Mouse (Mus musculus): ENCODE data around the gene Itgal.
A peak's percentile ranks its signal among the peaks of the same experiment; 100 is the strongest.

GRCm38 (mm10) chr7:127345512-127346325, 49.7 kb downstream of the Itgal start, which contains the start of gene Zfp768:
- no peak for TF ChIP-seq CTCF (IDR thresholded peaks at IDR 0.05; ENCODE audit: borderline replicate concordance, extremely low read depth, insufficient read depth, insufficient read length)
- peak; percentile 62; the same call in 1 of the 2 replicates for TF ChIP-seq POLR2A (IDR thresholded peaks at IDR 0.05; ENCODE audit: borderline replicate concordance, extremely low read depth, insufficient read depth, insufficient read length, poor library complexity, severe bottlenecking)
